Mouse (Mus musculus) cerebellum, adult 2 months (tissue): ENCODE measurements around the gene Dgke.

Experiments used
- CTCF ChIP-seq: fragments of 200-500 bp; IDR thresholded peaks from 2 replicates; pipeline ENCODE4 v1.5.1; 2011; ENCODE audit warnings: low read depth, mild to moderate bottlenecking, control low read depth, low read length, moderate library complexity, borderline replicate concordance; ENCODE audit not compliant: insufficient read depth
- POLR2A ChIP-seq: fragments of 200-500 bp; IDR thresholded peaks from 2 replicates; pipeline ENCODE4 v1.6.1; 2011; ENCODE audit warnings: low read length, control low read depth, borderline replicate concordance; ENCODE audit not compliant: insufficient read depth

DNA sequence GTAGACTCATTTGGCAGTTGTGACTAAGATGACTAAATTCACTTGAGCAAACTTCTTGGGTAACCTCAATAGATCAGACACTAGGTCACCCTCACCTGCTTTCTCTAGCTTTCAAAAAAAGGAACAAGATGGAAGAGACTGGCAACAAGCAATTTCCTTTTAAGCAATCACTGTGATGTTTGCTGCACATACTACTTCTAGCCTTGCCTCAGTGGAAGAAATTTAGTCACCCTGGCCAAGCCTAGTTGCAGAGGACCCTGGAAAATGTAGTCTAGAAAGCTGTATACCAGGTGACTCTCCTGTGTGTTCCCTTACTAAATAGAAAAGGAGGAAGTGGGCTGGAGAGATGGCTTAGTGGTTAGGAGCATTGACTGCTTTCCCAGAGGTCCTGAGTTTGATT lies 60.2 kb downstream of the Dgke start:
- TF ChIP-seq CTCF (no peak), POLR2A (no peak)
